Mouse (Mus musculus) CD8-positive naive resting alpha-beta T cell, adult 57 days (primary cell): ENCODE measurements around the gene Zfp445. TPM values are rescaled to one million over a fixed set of nuclear protein-coding genes. Genes with fewer than 3 reads are reported as not detected.

Experiments used
- total RNA-seq: library from RNA; stranded (reverse); gene quantifications from one replicate; pipeline ENCODE4 v1.2.4, GENCODE M21; 2023

Zfp445 gene
- total RNA-seq = 129 TPM

DNA sequence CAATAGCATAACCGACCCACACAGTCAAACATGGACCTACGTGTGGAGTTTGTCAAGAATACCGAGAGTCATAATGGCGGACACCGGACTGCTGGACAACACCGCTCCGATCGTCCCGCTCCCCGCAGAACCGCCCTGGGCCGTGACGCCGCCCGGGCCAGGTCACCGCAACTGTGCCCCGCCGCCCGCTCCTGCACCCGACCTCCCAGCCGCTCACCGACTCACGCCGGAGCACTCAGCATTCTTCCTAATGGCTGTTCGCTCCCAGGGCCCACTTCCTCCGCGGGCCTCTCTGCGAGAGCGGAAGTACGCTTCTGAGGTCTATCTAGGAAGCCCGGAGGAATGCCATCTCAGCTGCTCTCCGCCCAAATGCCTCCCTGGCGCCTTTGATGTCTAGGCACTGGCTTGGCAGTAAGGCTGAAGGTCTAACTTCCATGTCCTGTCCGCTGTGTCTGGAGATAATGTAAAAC is at the start of gene Zfp445:
Gene Zfp445, minus strand, starts transcription at position 310 of the 470 bp plus-strand sequence.

DNA sequence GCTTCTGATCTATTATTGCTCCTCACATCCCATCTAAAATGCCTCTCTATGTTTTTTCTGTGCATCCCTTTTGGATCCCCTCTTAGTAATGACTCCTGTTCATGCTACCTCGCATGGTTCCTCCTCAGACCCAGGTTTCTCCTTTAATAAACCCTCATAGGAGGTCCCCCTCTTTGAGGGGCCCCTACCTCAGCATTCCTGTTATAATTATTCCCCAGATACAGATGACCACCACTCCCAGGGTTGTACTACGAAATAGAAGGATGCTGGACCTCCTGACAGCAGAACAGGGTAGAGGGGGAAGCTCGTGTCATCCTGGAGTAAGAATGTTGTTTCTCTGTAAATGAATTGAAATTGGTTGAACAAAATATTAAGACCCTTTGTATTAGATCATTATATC is 19.6 kb upstream of the Zfp445 start, which contains the start of gene Zkscan7:
Gene Zkscan7, plus strand, starts transcription at position 301 of the 400 bp plus-strand sequence.

DNA sequence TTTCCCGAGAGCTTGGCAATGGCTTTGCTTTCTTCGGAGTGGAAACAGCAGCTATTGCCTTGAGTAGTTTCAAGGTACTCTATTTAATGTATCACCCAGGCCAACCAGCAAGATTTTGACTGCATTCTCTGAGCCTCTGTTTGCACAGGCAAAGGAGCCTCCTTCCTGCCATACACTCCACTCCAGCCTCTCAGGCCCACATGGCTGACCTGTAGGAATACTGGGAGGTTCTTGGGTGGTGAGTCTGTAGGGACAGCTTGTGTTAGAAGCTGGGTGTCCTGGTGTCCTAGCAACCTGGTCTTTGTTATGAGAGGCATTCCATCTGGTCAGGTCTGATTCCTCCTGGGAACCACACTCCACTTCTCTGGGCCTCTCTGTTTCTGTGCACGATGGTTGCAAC is 22.0 kb downstream of the Zfp445 start, which contains the start of gene Gm35549:
Gene Gm35549, minus strand, starts transcription at position 276 of the 400 bp plus-strand sequence.

DNA sequence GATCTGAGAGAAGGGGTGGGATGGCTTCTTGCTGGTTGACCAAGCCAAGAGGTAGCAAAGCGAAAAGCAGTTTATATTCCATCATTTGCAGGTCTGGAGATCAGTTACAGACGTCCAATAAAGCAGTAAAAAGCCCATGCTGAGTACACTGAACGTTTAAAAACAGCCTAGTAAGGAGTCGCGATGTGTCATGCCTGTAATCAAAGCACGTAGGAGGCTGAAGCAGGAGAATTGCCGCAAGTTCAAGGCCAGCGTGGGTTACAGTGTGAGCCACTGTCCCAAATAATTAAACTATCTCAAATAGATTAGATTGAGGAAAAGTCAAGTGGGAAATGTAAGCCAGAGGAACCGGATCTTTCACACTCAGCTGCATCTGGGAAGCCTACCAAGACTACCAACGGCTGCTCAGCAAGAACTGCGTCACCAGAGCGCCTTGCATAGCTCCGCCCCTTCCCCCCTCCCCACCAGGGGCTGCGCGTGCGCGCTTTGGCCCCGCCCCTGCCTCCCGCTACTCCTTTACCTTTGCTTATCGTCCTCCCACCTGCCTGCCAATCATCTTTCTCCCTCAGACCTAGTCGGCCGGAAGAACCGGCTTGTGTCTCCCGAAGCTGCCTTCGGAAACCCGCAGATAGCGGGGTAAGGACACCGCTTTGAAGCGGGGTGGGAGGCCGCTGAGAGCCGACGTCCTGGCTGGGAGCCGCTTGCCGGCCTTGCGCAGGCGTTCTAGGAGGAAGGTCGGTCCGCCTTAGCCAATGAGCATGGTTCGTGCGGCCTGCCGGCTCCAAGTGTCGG is 60.6 kb downstream of the Zfp445 start, which contains the start of gene Tcaim:
Gene Tcaim, plus strand, starts transcription at position 487 of the 792 bp plus-strand sequence.

Other genes with a start within 250 kb of the Zfp445 start
- gene Topaz1, start 118.7 kb downstream of the Zfp445 start, total RNA-seq = not detected
- 12.7 TPM for gene Tcaim, start 60.5 kb downstream of the Zfp445 start, total RNA-seq
- not detected for gene Gm35549, start 22.0 kb downstream of the Zfp445 start, total RNA-seq
- 4.1 TPM for gene Zkscan7, start 19.7 kb upstream of the Zfp445 start, total RNA-seq
- gene Zfp105, start 57.1 kb upstream of the Zfp445 start, total RNA-seq = not detected
- gene 1110059G10Rik, start 85.0 kb upstream of the Zfp445 start, total RNA-seq = 31.4 TPM
- gene Kif15, start 85.0 kb upstream of the Zfp445 start, total RNA-seq = 1.6 TPM
- 28.6 TPM for gene Tmem42, start 155.3 kb upstream of the Zfp445 start, total RNA-seq
- gene Tgm4, start 168.7 kb upstream of the Zfp445 start, total RNA-seq = 1.8 TPM
- gene Zdhhc3, start 247.2 kb upstream of the Zfp445 start, total RNA-seq = 53.6 TPM
- 56.1 TPM for gene Exosc7, start 247.2 kb upstream of the Zfp445 start, total RNA-seq